Mouse (Mus musculus): ENCODE results near the gene Ppp1r12a. TPM values are rescaled to one million over a fixed set of nuclear protein-coding genes. Genes with fewer than 3 reads are reported as not detected.

Ppp1r12a gene
- polyA plus RNA-seq, 1 experiment from 2014 or later: 101 TPM

DNA sequence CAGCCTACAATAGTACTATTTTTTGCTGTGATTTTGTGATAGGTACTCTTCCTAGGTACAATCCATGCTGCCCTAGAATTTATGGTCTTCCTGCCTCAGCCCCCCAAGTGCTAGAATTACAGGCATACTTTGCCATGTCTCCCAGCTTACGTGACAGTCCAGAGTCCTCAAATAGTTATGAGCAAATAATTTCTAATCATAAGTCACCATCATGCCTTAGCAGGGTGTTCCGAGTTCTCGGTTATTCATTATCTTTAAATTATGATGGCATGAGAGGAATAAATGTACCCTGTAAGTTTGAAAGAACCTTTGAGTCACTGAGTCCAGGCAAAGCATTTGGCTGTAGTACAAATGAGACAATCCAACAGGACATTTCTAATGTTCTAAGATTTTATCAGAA lies 5.9 kb upstream of the Ppp1r12a start:
- WGBS: 61% methylated on average over 3 of the region's 3 CpGs
- H3K4me3 ChIP-seq (ENCODE audit: low read length): no peak overlapping the region
- no peak overlapping the region for H3K4me2 ChIP-seq (ENCODE audit: low read depth, low read length)
- no peaks in the 10 kb centered on the region for H3K9me3 ChIP-seq (ENCODE audit: control insufficient read depth, low read length)
- H3K27ac ChIP-seq (ENCODE audit: low read length): no peak overlapping the region; the same call in 1 of the 2 replicates
- no peaks in the 10 kb centered on the region for H3K27me3 ChIP-seq (replicated peaks; ENCODE audit: control insufficient read depth, insufficient read depth, low read length)
- no peak overlapping the region for H3K9ac ChIP-seq (ENCODE audit: low read depth, low read length)
- peak; percentile 62 for ATAC-seq
- H3K36me3 ChIP-seq (ENCODE audit: control insufficient read depth, insufficient read depth, low read length): no peaks in the 10 kb centered on the region
- H3K4me1 ChIP-seq (ENCODE audit: control insufficient read depth, insufficient read depth, low read length): peaks cover 12% of the 10 kb centered on the region

DNA sequence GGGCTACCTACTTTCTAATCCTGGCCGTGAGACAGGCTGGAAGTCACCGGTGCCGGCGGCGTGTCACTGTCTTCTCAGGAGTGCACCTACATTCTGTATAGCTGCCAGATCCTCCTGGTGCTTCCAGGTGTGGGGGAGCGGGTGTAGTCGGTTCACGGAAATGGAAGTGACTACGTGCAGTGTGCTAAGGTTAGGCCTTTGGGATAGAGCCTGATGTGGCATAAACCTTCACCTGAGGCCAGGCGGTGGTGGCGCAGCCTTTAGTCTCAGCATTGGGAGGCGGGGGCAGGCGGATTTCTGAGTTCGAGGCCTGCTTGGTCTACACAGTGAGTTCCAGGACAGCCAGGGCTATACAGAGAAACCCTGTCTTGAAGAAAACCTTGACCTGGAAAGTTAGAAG lies 3.0 kb upstream of the Ppp1r12a start:
- Histone ChIP-seq H3K27me3 (replicated peaks; ENCODE audit: control insufficient read depth, insufficient read depth, low read length) (no peaks in the 10 kb centered on the region), H3K27ac (ENCODE audit: low read length) (no peak overlapping the region), H3K4me2 (ENCODE audit: low read depth, low read length) (no peak overlapping the region), H3K9me3 (ENCODE audit: control insufficient read depth, low read length) (no peaks in the 10 kb centered on the region), H3K4me3 (ENCODE audit: low read length) (no peak overlapping the region), H3K9ac (ENCODE audit: low read depth, low read length) (no peak overlapping the region), H3K4me1 (ENCODE audit: control insufficient read depth, insufficient read depth, low read length) (peaks cover 12% of the 10 kb centered on the region), H3K36me3 (ENCODE audit: control insufficient read depth, insufficient read depth, low read length) (no peaks in the 10 kb centered on the region)
- WGBS: 92% methylated on average over 14 of the region's 14 CpGs
- no peak for ATAC-seq

DNA sequence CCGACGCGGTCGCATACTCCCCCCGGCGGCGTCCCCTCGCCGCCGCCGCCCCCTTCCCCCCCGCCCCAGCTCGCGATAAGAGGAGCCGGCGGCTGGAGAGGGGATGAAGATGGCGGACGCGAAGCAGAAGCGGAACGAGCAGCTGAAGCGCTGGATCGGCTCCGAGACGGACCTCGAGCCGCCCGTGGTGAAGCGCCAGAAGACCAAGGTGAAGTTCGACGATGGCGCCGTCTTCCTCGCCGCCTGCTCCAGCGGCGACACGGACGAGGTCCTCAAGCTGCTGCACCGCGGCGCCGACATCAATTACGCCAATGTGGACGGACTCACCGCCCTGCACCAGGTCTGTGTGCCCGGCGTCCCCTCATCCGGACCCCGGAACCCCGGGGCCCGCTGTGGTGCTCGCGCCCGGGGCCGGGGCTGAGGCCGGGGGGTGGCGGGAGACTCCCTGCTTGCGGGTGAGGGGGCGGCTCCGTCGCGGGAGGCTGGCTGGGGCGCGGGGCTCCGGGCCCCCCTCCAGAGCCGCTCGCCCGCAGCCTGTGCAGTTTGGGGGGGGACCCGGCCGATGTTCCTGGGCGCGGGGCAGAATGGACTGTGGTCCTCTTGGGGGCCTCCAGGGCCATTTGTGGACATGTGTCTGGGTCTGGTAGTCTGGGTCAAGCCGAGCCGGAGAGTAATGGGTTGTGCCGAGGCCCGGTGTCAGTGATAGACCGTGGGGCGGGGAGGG lies 466 bp downstream of the Ppp1r12a start:
- under 1% methylated on average over 58 of the region's 79 CpGs for WGBS
- H3K36me3 ChIP-seq (ENCODE audit: control insufficient read depth, insufficient read depth, low read length): no peaks in the 10 kb centered on the region

DNA sequence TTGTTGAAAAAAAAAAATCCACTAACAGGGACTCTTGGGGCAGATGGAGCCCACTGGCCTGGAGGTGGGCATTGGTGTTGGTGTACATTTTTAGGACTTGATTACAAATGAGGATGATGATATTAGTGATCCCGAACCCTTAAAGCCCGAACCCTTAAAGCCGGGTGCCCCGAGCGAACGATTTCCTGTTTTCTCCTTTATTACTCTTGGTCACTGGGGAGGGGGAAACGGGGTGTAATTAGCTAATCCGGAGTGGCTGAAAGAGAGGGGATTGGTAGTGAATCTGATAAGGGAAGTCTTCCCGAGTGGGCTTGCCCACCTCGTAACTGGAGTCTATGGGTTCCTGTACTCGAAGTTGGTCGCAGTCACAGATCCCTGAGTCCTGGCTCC lies 1.0 kb downstream of the Ppp1r12a start:
- peak overlapping the region; percentile 66 for H3K4me2 ChIP-seq (ENCODE audit: low read depth, low read length)
- 0% methylated on average over 12 of the region's 12 CpGs for WGBS
- ATAC-seq: no peak

More for the DNA sequence above, 466 bp downstream of the Ppp1r12a start:
- Histone ChIP-seq H3K27ac (ENCODE audit: low read length) (peak overlapping the region; percentile 94), H3K9ac (ENCODE audit: low read depth, low read length) (peak overlapping the region; percentile 100), H3K9me3 (ENCODE audit: control insufficient read depth, low read length) (no peaks in the 10 kb centered on the region), H3K4me3 (ENCODE audit: low read length) (peak overlapping the region; percentile 100), H3K27me3 (replicated peaks; ENCODE audit: control insufficient read depth, insufficient read depth, low read length) (no peaks in the 10 kb centered on the region), H3K4me2 (ENCODE audit: low read depth, low read length) (peak overlapping the region; percentile 66), H3K4me1 (ENCODE audit: control insufficient read depth, insufficient read depth, low read length) (peaks cover 15% of the 10 kb centered on the region)
- peak; percentile 38 for ATAC-seq

DNA sequence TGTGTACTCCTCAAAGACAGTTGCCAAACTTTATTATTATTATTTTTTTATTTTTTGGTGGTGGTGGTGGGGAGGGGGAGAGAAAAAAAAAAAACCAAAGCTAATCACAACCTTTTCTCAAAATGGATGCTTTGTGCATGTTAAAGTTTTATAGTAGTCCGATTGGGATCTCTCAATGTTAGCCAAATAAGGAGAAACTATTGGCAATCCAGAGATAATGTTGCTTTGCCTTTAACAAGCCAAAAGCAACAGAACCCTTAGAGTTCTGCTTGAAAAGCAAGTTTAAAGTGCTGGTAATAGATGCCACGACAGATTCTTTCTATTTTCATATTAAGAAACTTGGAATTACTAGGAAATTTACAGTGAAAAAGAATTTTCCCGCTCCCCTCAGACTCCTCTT lies 1.5 kb downstream of the Ppp1r12a start:
- Histone ChIP-seq H3K27ac (ENCODE audit: low read length) (peak overlapping the region; percentile 94), H3K36me3 (ENCODE audit: control insufficient read depth, insufficient read depth, low read length) (no peaks in the 10 kb centered on the region), H3K9ac (ENCODE audit: low read depth, low read length) (peak overlapping the region; percentile 100), H3K4me1 (ENCODE audit: control insufficient read depth, insufficient read depth, low read length) (peaks cover 18% of the 10 kb centered on the region), H3K4me2 (ENCODE audit: low read depth, low read length) (peak overlapping the region; percentile 66), H3K9me3 (ENCODE audit: control insufficient read depth, low read length) (no peaks in the 10 kb centered on the region), H3K4me3 (ENCODE audit: low read length) (peak overlapping the region; percentile 100), H3K27me3 (replicated peaks; ENCODE audit: control insufficient read depth, insufficient read depth, low read length) (no peaks in the 10 kb centered on the region)
- no peak for ATAC-seq
- WGBS: 12% methylated on average over 3 of the region's 3 CpGs

More for the DNA sequence above, 1.0 kb downstream of the Ppp1r12a start:
- H3K27me3 ChIP-seq (replicated peaks; ENCODE audit: control insufficient read depth, insufficient read depth, low read length): no peaks in the 10 kb centered on the region
- H3K4me1 ChIP-seq (ENCODE audit: control insufficient read depth, insufficient read depth, low read length): peaks cover 18% of the 10 kb centered on the region
- peak overlapping the region; percentile 100 for H3K4me3 ChIP-seq (ENCODE audit: low read length)
- no peaks in the 10 kb centered on the region for H3K9me3 ChIP-seq (ENCODE audit: control insufficient read depth, low read length)
- peak overlapping the region; percentile 94 for H3K27ac ChIP-seq (ENCODE audit: low read length)
- H3K36me3 ChIP-seq (ENCODE audit: control insufficient read depth, insufficient read depth, low read length): no peaks in the 10 kb centered on the region
- H3K9ac ChIP-seq (ENCODE audit: low read depth, low read length): peak overlapping the region; percentile 100

DNA sequence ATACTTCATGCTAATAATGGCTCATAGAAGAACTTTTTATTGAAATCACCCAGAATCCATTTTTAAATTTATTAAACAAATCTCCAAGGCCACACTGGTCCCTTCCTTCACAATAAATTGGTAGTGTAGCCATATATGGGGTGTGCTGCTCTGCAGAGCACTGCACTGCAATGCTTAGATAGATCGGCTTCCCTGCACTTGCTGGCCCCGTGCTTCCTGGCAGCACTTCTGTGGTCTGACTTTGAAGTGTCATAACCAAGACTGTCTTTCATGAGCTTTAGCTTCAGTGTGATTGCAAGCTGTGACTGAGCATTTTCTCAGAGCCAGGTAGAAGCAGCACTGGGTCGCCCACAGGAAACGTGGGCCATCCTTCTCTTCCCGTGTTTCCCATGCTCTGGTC lies 5.8 kb downstream of the Ppp1r12a start:
- H3K4me1 ChIP-seq (ENCODE audit: control insufficient read depth, insufficient read depth, low read length): peaks cover 31% of the 10 kb centered on the region
- no peak overlapping the region for H3K4me2 ChIP-seq (ENCODE audit: low read depth, low read length)
- WGBS: 76% methylated on average over 5 of the region's 5 CpGs
- H3K9ac ChIP-seq (ENCODE audit: low read depth, low read length): no peak overlapping the region
- no peak overlapping the region for H3K4me3 ChIP-seq (ENCODE audit: low read length)
- no peak for ATAC-seq
- H3K36me3 ChIP-seq (ENCODE audit: control insufficient read depth, insufficient read depth, low read length): no peaks in the 10 kb centered on the region
- H3K27me3 ChIP-seq (replicated peaks; ENCODE audit: control insufficient read depth, insufficient read depth, low read length): no peaks in the 10 kb centered on the region
- H3K27ac ChIP-seq (ENCODE audit: low read length): no peak overlapping the region; the same call in 1 of the 2 replicates
- H3K9me3 ChIP-seq (ENCODE audit: control insufficient read depth, low read length): no peaks in the 10 kb centered on the region

DNA sequence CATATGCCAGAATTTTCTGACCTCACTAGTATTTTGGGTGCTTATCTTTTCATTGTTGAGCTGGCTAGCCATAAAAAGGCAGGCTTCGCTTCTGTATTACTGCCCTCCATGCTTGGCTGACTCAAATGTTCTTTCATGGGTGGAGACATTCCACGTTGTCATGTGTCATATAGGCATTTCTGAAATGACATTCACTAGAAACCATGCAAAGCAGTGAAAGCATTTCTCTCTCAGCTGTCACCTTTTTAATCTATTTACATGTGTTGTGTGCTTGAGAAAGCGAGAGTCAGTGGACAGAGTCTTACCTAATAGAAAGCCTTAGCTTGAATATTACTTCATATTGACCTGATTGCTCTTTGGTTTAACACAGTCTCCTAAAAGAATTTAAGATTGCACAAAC lies 8.8 kb downstream of the Ppp1r12a start:
- peaks cover 35% of the 10 kb centered on the region for H3K4me1 ChIP-seq (ENCODE audit: control insufficient read depth, insufficient read depth, low read length)
- no peak overlapping the region for H3K9ac ChIP-seq (ENCODE audit: low read depth, low read length)
- no peak overlapping the region for H3K4me3 ChIP-seq (ENCODE audit: low read length)
- no peak overlapping the region for H3K27ac ChIP-seq (ENCODE audit: low read length)
- H3K4me2 ChIP-seq (ENCODE audit: low read depth, low read length): no peak overlapping the region
- 66% methylated on average over 3 of the region's 3 CpGs for WGBS
- H3K36me3 ChIP-seq (ENCODE audit: control insufficient read depth, insufficient read depth, low read length): no peaks in the 10 kb centered on the region
- no peaks in the 10 kb centered on the region for H3K9me3 ChIP-seq (ENCODE audit: control insufficient read depth, low read length)
- no peak for ATAC-seq
- no peaks in the 10 kb centered on the region for H3K27me3 ChIP-seq (replicated peaks; ENCODE audit: control insufficient read depth, insufficient read depth, low read length)

DNA sequence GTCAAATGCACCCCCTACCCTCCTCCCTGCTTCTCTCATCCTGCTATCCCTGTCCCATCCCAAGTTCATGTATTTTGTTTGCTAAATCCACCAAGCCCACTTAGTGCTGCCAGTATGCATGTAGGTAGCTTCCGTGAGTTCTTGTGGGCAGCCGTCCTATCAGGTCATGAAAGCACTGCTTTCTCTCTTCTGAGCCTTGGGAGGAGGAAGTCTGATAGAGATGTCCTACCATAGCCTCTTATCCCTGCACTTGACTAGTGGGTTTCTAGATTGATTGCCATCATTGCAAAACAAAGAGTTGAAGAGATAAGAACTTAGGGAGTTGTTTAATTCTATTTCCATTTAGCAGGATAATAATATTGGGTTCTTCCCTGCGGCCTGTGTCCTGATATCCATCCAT lies 9.6 kb downstream of the Ppp1r12a start:
- Histone ChIP-seq H3K36me3 (ENCODE audit: control insufficient read depth, insufficient read depth, low read length) (no peaks in the 10 kb centered on the region), H3K9ac (ENCODE audit: low read depth, low read length) (no peak overlapping the region), H3K27ac (ENCODE audit: low read length) (peak overlapping the region; percentile 18; the same call in 1 of the 2 replicates), H3K4me2 (ENCODE audit: low read depth, low read length) (no peak overlapping the region), H3K4me1 (ENCODE audit: control insufficient read depth, insufficient read depth, low read length) (peaks cover 30% of the 10 kb centered on the region), H3K9me3 (ENCODE audit: control insufficient read depth, low read length) (no peaks in the 10 kb centered on the region), H3K4me3 (ENCODE audit: low read length) (no peak overlapping the region), H3K27me3 (replicated peaks; ENCODE audit: control insufficient read depth, insufficient read depth, low read length) (no peaks in the 10 kb centered on the region)
- 63% methylated on average over 3 of the region's 3 CpGs for WGBS
- ATAC-seq: no peak

DNA sequence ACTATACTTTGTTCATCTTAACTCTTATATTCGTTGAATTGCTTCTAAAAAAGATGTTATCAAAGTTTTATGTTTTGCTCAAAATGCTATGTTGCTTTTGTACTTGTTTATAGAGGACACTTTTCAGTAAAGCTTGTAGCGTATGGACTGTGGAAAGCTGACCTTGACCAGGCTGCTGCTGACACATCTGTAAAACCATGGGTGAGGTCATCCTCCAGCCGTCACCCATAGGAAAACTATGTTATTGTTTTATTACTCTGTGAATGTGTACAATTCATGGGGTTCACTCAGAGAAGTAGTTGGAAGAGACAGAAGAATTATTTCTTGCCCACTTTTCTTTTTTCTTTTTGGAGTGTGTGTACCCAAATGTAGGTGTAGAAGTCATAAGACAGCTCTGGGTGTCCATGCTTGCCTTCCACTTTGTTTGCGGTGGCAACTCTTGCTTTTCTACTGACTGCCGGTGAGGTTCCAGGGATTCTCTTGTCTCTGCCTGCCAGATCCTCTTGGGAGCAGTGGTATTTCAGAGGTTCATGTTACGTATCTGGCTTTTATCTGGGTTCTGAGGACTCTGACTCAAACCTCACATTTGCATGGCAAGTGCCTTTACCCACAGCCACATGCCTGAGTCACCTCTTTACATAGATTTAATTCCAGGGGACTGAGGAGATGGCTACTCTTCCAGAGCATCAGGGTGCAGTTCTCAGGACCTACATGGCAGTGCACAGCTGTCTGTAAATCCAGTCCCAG lies 11.0 kb downstream of the Ppp1r12a start:
- peak overlapping the region; percentile 69 for H3K27ac ChIP-seq (ENCODE audit: low read length)
- ATAC-seq: peak; percentile 82

More for the DNA sequence above, 11.0 kb downstream of the Ppp1r12a start:
- Histone ChIP-seq H3K27me3 (replicated peaks; ENCODE audit: control insufficient read depth, insufficient read depth, low read length) (no peaks in the 10 kb centered on the region), H3K4me1 (ENCODE audit: control insufficient read depth, insufficient read depth, low read length) (peaks cover 26% of the 10 kb centered on the region), H3K36me3 (ENCODE audit: control insufficient read depth, insufficient read depth, low read length) (no peaks in the 10 kb centered on the region), H3K4me2 (ENCODE audit: low read depth, low read length) (no peak overlapping the region), H3K9ac (ENCODE audit: low read depth, low read length) (no peak overlapping the region), H3K4me3 (ENCODE audit: low read length) (no peak overlapping the region), H3K9me3 (ENCODE audit: control insufficient read depth, low read length) (no peaks in the 10 kb centered on the region)
- WGBS: 40% methylated on average over 6 of the region's 6 CpGs

All from intestine, embryonic 16.5 days (tissue).